Mouse (Mus musculus) ovary, adult 10 weeks (tissue): ENCODE data around the gene Lrrtm4. TPM values are rescaled to one million over a fixed set of nuclear protein-coding genes. Genes with fewer than 3 reads are reported as not detected.

ENCODE experiments used
- polyA plus RNA-seq: library from polyadenylated mRNA; stranded (reverse); fragments of 350-450 nt; fragmentation: Illumina TruSeq; extraction: RNeasy Lipid Tissue Mini Kit (QIAGEN cat#74804); gene quantifications from one replicate; pipeline ENCODE4 v1.2.3, GENCODE M21; 2014

The Lrrtm4 gene
- polyA plus RNA-seq: 0.23 TPM

GRCm38 (mm10) chr6:80018765-80019164 is at the start of gene Lrrtm4:
TSS of gene Lrrtm4 (plus strand) at chr6:80018877.

Other genes with a start within 250 kb of the Lrrtm4 start
- gene Gm20594, start 201.0 kb upstream of the Lrrtm4 start, polyA plus RNA-seq: not detected